Mouse (Mus musculus): Measurements from ENCODE around the gene Cdk5rap2.

Gene Cdk5rap2

GRCm38 (mm10) chr4:70259726-70260418 lies 150.4 kb downstream of the Cdk5rap2 start:
- DNase-seq: no peak

- no peak for DNase-seq
Measured at GRCm38 (mm10) chr4:70258826-70259225, 151.4 kb downstream of the Cdk5rap2 start.

- no peak for DNase-seq
Measured at GRCm38 (mm10) chr4:70258205-70258604, 152.0 kb downstream of the Cdk5rap2 start.

- no peak for DNase-seq
Measured at GRCm38 (mm10) chr4:70251782-70252181, 158.5 kb downstream of the Cdk5rap2 start.

GRCm38 (mm10) chr4:70245706-70246105 lies 164.5 kb downstream of the Cdk5rap2 start:
- DNase-seq: no peak

GRCm38 (mm10) chr4:70243561-70244120 lies 166.6 kb downstream of the Cdk5rap2 start:
- no peak for DNase-seq

- DNase-seq: no peak
Measured at GRCm38 (mm10) chr4:70239731-70240130, 170.5 kb downstream of the Cdk5rap2 start.

- no peak for DNase-seq
Measured at GRCm38 (mm10) chr4:70238862-70239261, 171.4 kb downstream of the Cdk5rap2 start.

GRCm38 (mm10) chr4:70232383-70232782 lies 177.9 kb downstream of the Cdk5rap2 start:
- no peak for DNase-seq

- no peak for DNase-seq
Measured at GRCm38 (mm10) chr4:70229874-70230273, 180.4 kb downstream of the Cdk5rap2 start.

GRCm38 (mm10) chr4:70228350-70228749 lies 181.9 kb downstream of the Cdk5rap2 start:
- no peak for DNase-seq

GRCm38 (mm10) chr4:70227667-70228066 lies 182.6 kb downstream of the Cdk5rap2 start:
- no peak for DNase-seq

GRCm38 (mm10) chr4:70224503-70224902 lies 185.7 kb downstream of the Cdk5rap2 start:
- DNase-seq: no peak

- no peak for DNase-seq
Measured at GRCm38 (mm10) chr4:70221878-70222277, 188.4 kb downstream of the Cdk5rap2 start.

GRCm38 (mm10) chr4:70221370-70221769 lies 188.9 kb downstream of the Cdk5rap2 start:
- DNase-seq: no peak

- DNase-seq: no peak
Measured at GRCm38 (mm10) chr4:70220277-70221180, 189.7 kb downstream of the Cdk5rap2 start.

- no peak for DNase-seq
Measured at GRCm38 (mm10) chr4:70219776-70220175, 190.5 kb downstream of the Cdk5rap2 start.

- no peak for DNase-seq
Measured at GRCm38 (mm10) chr4:70185971-70186370, 224.3 kb downstream of the Cdk5rap2 start.

All from thymus, postnatal 4 days (tissue).